ENCODE assay signal across 1 mouse cellular context in the genomic region with DNA sequence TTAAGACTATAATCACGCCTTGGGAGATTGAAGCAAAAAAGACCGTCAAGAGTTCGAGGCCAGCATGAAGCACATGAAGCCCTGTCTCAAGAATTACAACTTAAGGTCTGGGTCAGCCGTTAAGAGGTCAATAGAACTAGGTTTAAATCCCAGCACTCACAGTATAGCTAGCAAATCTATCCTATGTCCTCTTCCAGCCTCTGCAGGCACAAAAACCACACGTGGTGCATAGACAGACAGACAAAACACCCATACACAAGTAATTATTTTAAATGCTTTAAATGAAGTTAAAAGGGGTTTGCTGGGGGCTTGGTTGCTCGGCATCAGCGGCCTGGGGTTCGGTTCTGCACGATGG.
TF ChIP-seq lines count a peak whose summit lies in the region.

No protein-coding gene starts in this region.

TF ChIP-seq in MEL, 35 proteins besides CTCF, POLR2A, EP300 and RAD21:
- TF ChIP-seq MAFK (IDR thresholded peaks at IDR 0.05; ENCODE audit: borderline replicate concordance, low read depth, low read length) (no peak), POLR2AphosphoS2 (IDR thresholded peaks at IDR 0.05; ENCODE audit: low read length) (no peak), TCF12 (IDR thresholded peaks at IDR 0.05; ENCODE audit: low read depth, low read length) (no peak), POLR2AphosphoS5 (IDR thresholded peaks at IDR 0.05; ENCODE audit: borderline replicate concordance, low read depth, low read length) (no peak), UBTF (IDR thresholded peaks at IDR 0.05; ENCODE audit: borderline replicate concordance, insufficient read depth, low read depth, low read length) (no peak)
